Mouse (Mus musculus) stomach, postnatal 0 days (tissue): ENCODE data around the gene Lgals12.

Experiments
- CTCF ChIP-seq: IDR thresholded peaks from 2 replicates; pipeline ENCODE4 v1.5.1; 2016; ENCODE audit warnings: antibody characterized with exemption, low read depth, mild to moderate bottlenecking, moderate library complexity
- EP300 ChIP-seq: optimal IDR thresholded peaks from 2 replicates; pipeline ENCODE3; 2016; ENCODE audit warnings: antibody characterized with exemption

DNA sequence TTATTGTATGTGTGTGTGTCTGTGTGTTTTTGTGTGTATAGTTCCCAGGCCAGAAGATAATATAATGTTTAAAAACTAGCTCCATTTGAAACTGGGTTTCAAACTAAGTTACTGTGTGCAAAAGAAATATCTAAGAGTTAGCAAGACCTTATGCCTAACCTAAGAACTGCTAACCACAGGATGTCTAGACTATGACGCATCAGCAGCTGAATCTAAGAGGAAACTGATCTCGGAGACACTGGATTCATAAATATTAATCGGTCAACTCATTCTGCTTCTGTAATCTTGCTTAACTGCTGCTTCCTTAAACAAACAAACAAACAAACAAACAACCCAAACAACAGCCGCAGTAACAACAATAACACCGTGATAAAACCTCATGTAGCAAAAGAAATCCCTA, 37.3 kb downstream of the Lgals12 start:
- no peak for TF ChIP-seq CTCF
- no peak for TF ChIP-seq EP300
